Mouse (Mus musculus) embryo, embryonic 9.5 days (tissue): Measurements from ENCODE around the gene Dalrd3.

Experiments used
- DNase-seq: peaks from one replicate; pipeline ENCODE4 v3.0.0-alpha.2; 2017; ENCODE audit errors: extremely low spot score

The Dalrd3 gene

GRCm38 (mm10) chr9:108569381-108570206, at the start of gene Dalrd3:
TSS of gene Dalrd3 (plus strand) at chr9:108569886.
- peak; percentile 90 for DNase-seq

GRCm38 (mm10) chr9:108521604-108522003, 48.1 kb upstream of the Dalrd3 start:
- no peak for DNase-seq

- DNase-seq = no peak
These were observed 46.3 kb upstream of the Dalrd3 start for GRCm38 (mm10) chr9:108523341-108523740.

DNA sequence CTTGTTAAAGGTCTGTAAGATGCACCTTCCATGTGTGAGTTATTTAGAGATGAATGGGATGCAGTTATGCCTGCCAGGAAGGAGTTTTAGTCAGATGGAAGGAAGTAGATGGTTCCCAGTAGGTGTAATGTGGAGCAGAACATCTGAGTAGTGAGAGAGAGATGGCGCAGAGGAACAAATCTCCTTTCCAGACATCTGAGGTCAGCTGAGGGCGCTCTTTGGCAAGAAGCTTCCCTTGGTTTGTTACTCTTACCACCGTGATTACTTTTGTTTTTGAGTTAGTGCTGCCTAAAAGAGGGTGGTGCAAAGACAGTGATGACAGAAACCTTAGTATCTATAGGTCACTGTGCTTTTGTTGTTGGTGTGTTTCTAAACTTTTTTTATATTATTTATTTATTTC, 44.3 kb upstream of the Dalrd3 start:
- no peak for DNase-seq

- DNase-seq = no peak
These were observed 38.7 kb upstream of the Dalrd3 start for GRCm38 (mm10) chr9:108530954-108531353.

DNA sequence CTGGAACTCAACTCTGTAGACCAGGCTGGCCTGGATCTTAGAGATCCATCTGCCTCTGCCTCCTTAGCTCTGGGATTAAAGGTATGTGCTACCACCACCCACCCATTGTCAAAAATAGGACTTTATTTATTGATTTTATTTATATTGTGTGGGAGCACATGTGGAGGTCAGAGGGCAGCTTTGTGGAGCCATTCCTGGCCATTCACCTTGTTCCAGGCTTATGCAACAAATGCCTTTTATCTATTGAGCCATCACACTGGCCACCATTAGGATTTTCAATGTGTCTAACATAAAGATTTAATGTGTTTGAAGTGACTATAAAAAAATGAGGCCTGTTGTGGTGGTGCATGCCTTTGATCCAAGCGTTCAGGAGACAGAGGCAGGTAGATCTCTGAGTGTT, 38.2 kb upstream of the Dalrd3 start:
- no peak for DNase-seq

GRCm38 (mm10) chr9:108540846-108541245, 28.8 kb upstream of the Dalrd3 start:
- DNase-seq = no peak

GRCm38 (mm10) chr9:108545986-108546385, 23.7 kb upstream of the Dalrd3 start:
- DNase-seq = no peak

- DNase-seq = no peak
These were observed 22.8 kb upstream of the Dalrd3 start for GRCm38 (mm10) chr9:108546875-108547274.

DNA sequence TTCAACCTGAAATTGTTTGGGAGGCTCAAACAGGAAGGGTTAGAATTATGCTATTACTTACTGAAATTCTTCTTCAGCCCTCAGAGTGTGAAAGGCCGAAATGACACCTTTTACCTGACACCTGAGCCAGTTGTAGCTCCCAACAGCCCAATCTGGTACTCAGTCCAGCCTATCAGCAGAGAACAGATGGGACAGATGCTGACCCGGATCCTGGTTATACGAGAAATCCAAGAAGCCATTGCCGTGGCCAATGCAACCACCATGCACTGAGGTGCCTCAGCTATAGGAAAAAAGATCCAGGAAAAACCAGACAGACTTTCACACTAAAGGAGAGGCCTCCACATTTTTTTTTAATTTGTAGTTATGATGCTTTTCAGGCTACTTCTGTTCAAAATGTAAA, 10.5 kb upstream of the Dalrd3 start:
- no peak for DNase-seq

- DNase-seq = peak; percentile 97
These were observed 9.4 kb upstream of the Dalrd3 start, which contains the start of gene Impdh2 for GRCm38 (mm10) chr9:108560227-108560841. TSS of gene Impdh2 (plus strand) at chr9:108560286.

GRCm38 (mm10) chr9:108563671-108564070, 6.0 kb upstream of the Dalrd3 start:
- no peak for DNase-seq

- no peak for DNase-seq
These were observed 5.6 kb upstream of the Dalrd3 start for GRCm38 (mm10) chr9:108564131-108564530.

- no peak for DNase-seq
These were observed 3.5 kb upstream of the Dalrd3 start for GRCm38 (mm10) chr9:108565881-108566814.

GRCm38 (mm10) chr9:108566815-108567776, 2.6 kb upstream of the Dalrd3 start, which contains the start of gene Ndufaf3:
TSS of gene Ndufaf3 (minus strand) at chr9:108567434.
- peak; percentile 93 for DNase-seq

GRCm38 (mm10) chr9:108567931-108568419, 1.7 kb upstream of the Dalrd3 start:
- peak; percentile 48 for DNase-seq

- no peak for DNase-seq
These were observed 1.2 kb upstream of the Dalrd3 start for GRCm38 (mm10) chr9:108568511-108568921.

DNA sequence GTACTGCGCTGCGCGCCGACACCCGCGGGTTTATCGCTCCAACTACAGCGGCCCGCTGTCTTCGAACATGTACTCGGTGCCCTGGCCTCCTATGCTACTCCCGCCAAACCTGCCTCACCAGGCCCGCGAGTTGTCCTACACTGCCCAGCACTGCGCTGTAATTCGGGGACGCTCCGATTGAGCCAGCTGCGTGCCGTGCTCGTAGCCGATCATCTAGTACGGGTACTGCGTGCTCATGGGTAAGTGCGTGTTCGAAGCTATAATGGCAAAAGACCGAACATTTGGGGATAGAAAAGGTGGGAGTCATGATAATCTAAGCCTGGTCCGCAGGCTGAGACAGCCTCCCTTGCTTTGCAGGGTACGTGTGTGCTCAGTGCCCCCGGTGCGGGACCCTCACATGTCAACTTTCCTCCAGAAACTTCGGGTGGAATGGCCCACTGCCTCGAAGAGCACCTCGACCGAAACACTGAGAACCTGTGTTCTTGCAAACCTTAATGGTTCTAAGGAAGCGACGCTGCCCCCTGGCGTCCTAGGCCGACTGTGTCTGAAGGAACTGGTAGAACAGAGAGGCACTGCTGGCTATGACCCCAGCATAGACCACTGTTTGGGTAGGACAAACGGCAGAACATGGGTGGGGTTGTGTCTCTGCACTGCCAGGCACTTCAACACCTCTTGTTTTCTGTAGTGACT, 666 bp downstream of the Dalrd3 start:
- peak; percentile 80 for DNase-seq

DNA sequence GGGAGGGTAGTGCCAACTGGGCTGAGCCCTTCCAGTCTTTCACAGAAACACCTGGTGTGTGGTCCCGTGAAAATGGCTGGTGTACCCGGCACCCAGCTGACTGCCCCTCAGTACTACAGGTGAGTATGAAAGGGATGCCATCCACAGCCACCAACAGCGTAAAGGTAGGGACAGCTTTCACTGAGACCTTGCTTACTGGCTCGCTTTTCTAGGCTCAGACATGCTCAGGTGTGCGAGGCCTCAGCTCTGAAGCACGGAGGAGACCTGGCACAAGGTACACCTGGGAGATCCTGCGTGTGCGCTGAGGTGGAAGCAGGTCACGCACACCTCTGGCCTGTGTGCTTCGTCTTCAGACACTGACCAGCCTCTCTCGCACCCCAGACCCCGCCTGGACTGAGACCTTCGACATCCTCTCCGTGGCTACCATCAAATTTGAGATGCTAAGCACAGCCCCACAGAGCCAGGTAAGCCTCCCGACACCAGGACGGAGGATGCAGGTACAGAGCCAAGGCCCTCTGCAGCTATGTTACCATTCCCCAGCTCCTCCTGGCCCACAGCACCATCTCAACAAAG, 1.8 kb downstream of the Dalrd3 start:
- DNase-seq = no peak

GRCm38 (mm10) chr9:108572321-108572720, 2.6 kb downstream of the Dalrd3 start:
- no peak for DNase-seq
